Mouse (Mus musculus) C2C12 (cell line): ENCODE measurements around the gene Myo15. TPM values are rescaled to one million over a fixed set of nuclear protein-coding genes. Genes with fewer than 3 reads are reported as not detected.

Source experiments
- H3K27me3 ChIP-seq: one replicate; pipeline ENCODE4 v1.6.1; 2011; ENCODE audit not compliant: control insufficient read depth, insufficient read depth, insufficient read length
- H3K36me3 ChIP-seq: one replicate; pipeline ENCODE4 v1.6.1; 2011; ENCODE audit not compliant: control insufficient read depth, insufficient read depth
- H3K4me3 ChIP-seq: one replicate; pipeline ENCODE4 v1.5.1; 2011; ENCODE audit warnings: mild to moderate bottlenecking, control low read depth; ENCODE audit not compliant: poor library complexity, insufficient read depth, severe bottlenecking
- H3K79me2 ChIP-seq: one replicate; pipeline ENCODE4 v1.6.1; 2011; ENCODE audit not compliant: control insufficient read depth, insufficient read depth
- H3K79me3 ChIP-seq: one replicate; pipeline ENCODE4 v1.6.1; 2011; ENCODE audit warnings: low read depth, control low read depth
- H3ac ChIP-seq: one replicate; pipeline ENCODE3; 2011; ENCODE audit warnings: low read depth; ENCODE audit not compliant: control insufficient read depth, insufficient read length
- CEBPB ChIP-seq: IDR thresholded peaks from one replicate; pipeline ENCODE4 v1.6.1; 2011; ENCODE audit warnings: low read depth, mild to moderate bottlenecking, control low read depth, moderate library complexity
- CTCF ChIP-seq: IDR thresholded peaks from one replicate; pipeline ENCODE4 v1.5.1; 2011; ENCODE audit not compliant: control insufficient read depth, insufficient read depth, insufficient read length
- FOSL1 ChIP-seq: IDR thresholded peaks from one replicate; pipeline ENCODE4 v1.8.0; 2011; ENCODE audit warnings: mild to moderate bottlenecking, low read length; ENCODE audit not compliant: poor library complexity, insufficient read depth, severe bottlenecking
- MAX ChIP-seq: IDR thresholded peaks from one replicate; pipeline ENCODE4 v1.6.1; 2011; ENCODE audit warnings: mild to moderate bottlenecking, control low read depth
- MYOD1 ChIP-seq: IDR thresholded peaks from one replicate; pipeline ENCODE4 v1.6.1; 2011; ENCODE audit warnings: low read depth; ENCODE audit not compliant: control insufficient read depth, insufficient read length
- MYOG ChIP-seq: IDR thresholded peaks from one replicate; pipeline ENCODE4 v1.6.1; 2011; ENCODE audit not compliant: control insufficient read depth, insufficient read length; ENCODE audit errors: extremely low read depth
- USF1 ChIP-seq: IDR thresholded peaks from one replicate; pipeline ENCODE4 v1.6.1; 2011; ENCODE audit warnings: low read depth, mild to moderate bottlenecking, control low read depth, moderate library complexity
- polyA plus RNA-seq: library from polyadenylated mRNA; unstranded; fragments of >200 nt; fragmentation: generic; extraction: Trizol; gene quantifications from one replicate; pipeline ENCODE4 v1.2.1, GENCODE M21; 2012; ENCODE audit warnings: missing spikeins

Myo15 gene
- polyA plus RNA-seq, 1 experiment: not detected

- TF ChIP-seq MAX (no peak), CEBPB (no peak), MYOD1 (no peak), MYOG (no peak), CTCF (no peak), USF1 (no peak), FOSL1 (no peak)
- Histone ChIP-seq H3K79me2 (no peaks in the 10 kb centered on the region), H3ac (no peak overlapping the region), H3K27me3 (peaks cover 72% of the 10 kb centered on the region), H3K4me3 (no peak overlapping the region), H3K79me3 (no peaks in the 10 kb centered on the region), H3K36me3 (no peaks in the 10 kb centered on the region)
Observed at GRCm38 (mm10) chr11:60509500-60509899, 40.4 kb downstream of the Myo15 start.

DNA sequence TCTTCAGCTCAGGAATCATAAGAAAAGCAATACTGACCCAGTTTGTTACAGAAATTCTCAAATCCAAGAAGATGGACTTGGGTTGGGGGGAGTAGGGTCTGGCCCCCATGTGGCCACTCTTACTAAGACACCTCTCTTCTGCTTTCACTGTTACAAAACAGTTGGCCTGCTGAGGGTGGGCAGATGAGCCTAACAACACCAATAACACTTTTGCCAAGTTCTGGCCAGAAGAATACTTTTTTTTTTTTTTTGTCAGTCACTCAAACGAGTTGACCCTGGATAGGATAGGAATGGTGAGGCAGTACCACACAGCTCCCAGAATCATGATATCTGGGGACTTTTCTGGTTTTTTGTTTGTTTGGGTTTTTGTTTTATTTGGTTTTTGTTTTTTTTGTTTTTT, 42.8 kb downstream of the Myo15 start:
- H3K4me3 ChIP-seq: no peak overlapping the region
- no peak overlapping the region for H3ac ChIP-seq
- H3K36me3 ChIP-seq: no peaks in the 10 kb centered on the region
- no peaks in the 10 kb centered on the region for H3K79me2 ChIP-seq
- H3K27me3 ChIP-seq: peaks cover 49% of the 10 kb centered on the region
- H3K79me3 ChIP-seq: no peaks in the 10 kb centered on the region
- no peak for TF ChIP-seq CTCF
- TF ChIP-seq FOSL1: no peak
- no peak for TF ChIP-seq MYOD1
- no peak for TF ChIP-seq CEBPB
- TF ChIP-seq USF1: no peak
- TF ChIP-seq MAX: no peak
- no peak for TF ChIP-seq MYOG

DNA sequence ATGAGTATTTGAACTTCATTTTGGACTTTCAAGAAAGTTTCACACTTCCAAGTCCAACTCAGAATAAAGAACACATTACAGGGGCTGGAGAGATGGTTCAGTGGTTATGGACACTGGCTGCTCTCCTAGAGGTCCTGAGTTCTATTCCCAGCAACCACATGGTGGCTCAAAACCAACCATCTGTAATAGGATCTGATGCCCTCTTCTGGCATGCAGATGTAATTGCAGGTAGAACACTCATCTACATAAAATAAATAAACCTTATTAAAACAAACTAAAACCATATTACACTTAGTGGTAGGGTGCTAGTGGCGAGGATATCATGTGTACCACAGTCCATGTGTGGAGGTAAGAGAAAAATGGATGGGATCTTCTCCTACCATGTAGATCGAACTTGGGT, 43.4 kb downstream of the Myo15 start:
- no peak overlapping the region for H3ac ChIP-seq
- no peak overlapping the region for H3K4me3 ChIP-seq
- H3K79me3 ChIP-seq: no peaks in the 10 kb centered on the region
- peaks cover 43% of the 10 kb centered on the region for H3K27me3 ChIP-seq
- no peak for TF ChIP-seq MAX
- no peaks in the 10 kb centered on the region for H3K79me2 ChIP-seq
- H3K36me3 ChIP-seq: no peaks in the 10 kb centered on the region

DNA sequence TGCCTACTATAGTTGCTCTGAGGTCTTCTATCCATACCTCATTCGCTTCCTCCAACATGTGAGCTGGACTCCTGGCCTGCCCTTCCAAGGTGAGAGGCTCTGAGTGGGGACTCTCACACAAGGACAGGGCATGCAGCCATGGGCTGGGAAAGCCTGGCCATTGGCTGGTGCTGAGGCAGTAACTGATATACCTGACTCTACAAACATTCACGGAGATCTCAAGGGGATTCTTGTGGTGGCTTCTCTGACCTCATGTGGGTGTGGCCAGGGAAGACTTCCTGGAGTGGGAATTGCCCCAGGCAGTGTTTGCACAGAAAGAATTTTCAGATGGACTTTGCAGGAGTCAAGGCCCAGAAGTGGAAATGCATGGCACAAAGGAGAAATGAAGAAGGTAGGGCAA, 45.8 kb downstream of the Myo15 start:
- no peaks in the 10 kb centered on the region for H3K36me3 ChIP-seq
- H3K4me3 ChIP-seq: no peak overlapping the region
- H3ac ChIP-seq: no peak overlapping the region
- H3K27me3 ChIP-seq: peaks cover 20% of the 10 kb centered on the region
- H3K79me3 ChIP-seq: no peaks in the 10 kb centered on the region
- TF ChIP-seq FOSL1: no peak
- no peak for TF ChIP-seq MAX
- no peak for TF ChIP-seq MYOG
- TF ChIP-seq CEBPB: no peak
- H3K79me2 ChIP-seq: no peaks in the 10 kb centered on the region

GRCm38 (mm10) chr11:60518305-60518704, 49.2 kb downstream of the Myo15 start:
- Histone ChIP-seq H3K27me3 (peaks cover 10% of the 10 kb centered on the region), H3K79me3 (no peaks in the 10 kb centered on the region), H3K4me3 (no peak overlapping the region), H3K36me3 (no peaks in the 10 kb centered on the region), H3K79me2 (no peaks in the 10 kb centered on the region), H3ac (no peak overlapping the region)
- no peak for TF ChIP-seq MYOD1
- no peak for TF ChIP-seq MYOG
- no peak for TF ChIP-seq MAX
- no peak for TF ChIP-seq USF1

GRCm38 (mm10) chr11:60522027-60522426, 52.9 kb downstream of the Myo15 start:
- Histone ChIP-seq H3ac (no peak overlapping the region), H3K79me2 (no peaks in the 10 kb centered on the region), H3K4me3 (no peak overlapping the region), H3K27me3 (peaks cover 11% of the 10 kb centered on the region), H3K79me3 (no peaks in the 10 kb centered on the region), H3K36me3 (no peaks in the 10 kb centered on the region)
- TF ChIP-seq CEBPB (no peak), FOSL1 (no peak), MYOD1 (no peak)
